Mouse (Mus musculus) retina, postnatal 7 days (tissue): ENCODE results near the gene Cers1.

Experiments
- DNase-seq: peaks from one replicate; pipeline ENCODE4 v3.0.0-alpha.2; 2012; ENCODE audit warnings: low read depth, low spot score

Gene Cers1

GRCm38 (mm10) chr8:70315624-70316510, at the start of gene Cers1:
Gene Cers1, plus strand, starts transcription at chr8:70315775.
- DNase-seq: no peak

DNA sequence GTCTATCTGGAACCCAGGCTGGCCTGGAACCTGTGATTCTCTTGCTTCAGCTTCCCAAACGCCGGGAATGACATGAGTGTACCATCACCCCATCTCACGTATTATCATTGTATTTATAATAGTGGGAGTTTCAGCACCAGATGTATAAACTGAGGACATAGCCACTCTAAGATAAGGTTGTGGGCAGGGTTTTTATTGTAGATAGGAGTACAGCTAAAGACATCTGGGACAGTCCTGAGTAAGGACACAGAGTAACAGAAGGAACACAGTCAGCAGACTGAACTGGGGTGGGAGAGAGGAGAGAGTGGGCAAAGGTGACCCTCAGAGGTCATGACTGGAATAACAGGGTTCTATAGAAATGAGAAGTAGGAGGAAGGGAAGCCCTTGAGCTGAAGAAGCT, 47.9 kb upstream of the Cers1 start:
- no peak for DNase-seq

GRCm38 (mm10) chr8:70268311-70268710, 47.3 kb upstream of the Cers1 start:
- no peak for DNase-seq

- no peak for DNase-seq
Observed at GRCm38 (mm10) chr8:70268799-70269565, 46.6 kb upstream of the Cers1 start.

DNA sequence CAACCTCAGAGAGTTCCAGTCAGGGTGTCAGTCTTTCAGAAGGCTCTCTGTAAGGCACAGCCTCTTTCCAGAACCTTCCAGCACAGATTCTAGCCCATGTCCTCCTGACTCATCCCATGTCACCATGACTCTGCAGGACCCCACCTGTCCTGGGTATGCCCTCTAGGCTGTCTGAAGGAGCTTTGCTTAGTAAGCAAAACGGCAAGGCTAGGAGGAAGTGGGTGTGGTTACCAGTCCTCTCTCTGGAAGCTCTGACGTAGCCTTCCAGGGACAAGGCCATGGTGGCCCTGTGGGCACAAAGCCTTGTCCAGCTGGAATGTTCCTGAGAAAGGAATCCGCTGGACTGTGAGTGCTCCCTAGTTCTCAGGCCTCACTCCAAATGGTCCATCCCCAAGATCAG, 42.6 kb upstream of the Cers1 start:
- no peak for DNase-seq

DNA sequence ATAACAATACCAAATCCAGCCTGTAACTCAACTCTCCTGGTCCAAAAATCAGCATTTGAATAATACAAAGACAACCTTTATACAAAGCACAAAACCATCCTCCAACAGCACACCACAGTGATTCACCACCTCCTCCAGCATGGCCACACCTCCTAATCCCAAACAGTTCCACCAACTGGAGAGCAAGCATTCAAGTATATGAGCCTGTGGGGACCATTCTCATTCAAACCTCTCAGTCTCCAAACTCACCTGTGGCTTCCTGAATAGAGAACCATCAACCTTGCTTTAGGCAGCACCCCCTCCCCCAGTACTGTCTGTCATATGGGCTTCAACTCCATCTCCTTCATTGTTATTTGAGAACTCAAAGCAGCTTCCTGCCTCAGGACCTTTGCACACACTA, 41.2 kb upstream of the Cers1 start:
- DNase-seq: no peak

DNA sequence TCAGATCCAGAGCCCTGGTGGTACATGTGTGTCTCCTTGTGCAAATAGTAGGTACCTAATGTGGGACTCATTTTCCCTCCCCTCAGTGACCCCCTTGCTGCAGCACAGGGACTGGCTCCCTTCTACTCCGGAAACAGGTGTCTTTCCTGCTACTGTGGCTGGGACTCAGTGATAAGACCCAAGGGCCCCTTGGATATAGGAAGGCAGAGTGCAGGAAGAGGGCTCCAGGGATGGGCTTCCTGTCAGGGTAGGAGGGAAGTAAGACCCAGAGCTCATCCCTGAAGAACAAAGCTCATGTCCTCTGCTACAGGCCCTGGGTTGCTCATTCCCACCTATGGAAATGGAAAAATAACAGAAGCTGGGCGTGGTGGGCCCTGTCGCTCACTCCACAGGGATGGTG, 39.1 kb upstream of the Cers1 start:
- no peak for DNase-seq

DNA sequence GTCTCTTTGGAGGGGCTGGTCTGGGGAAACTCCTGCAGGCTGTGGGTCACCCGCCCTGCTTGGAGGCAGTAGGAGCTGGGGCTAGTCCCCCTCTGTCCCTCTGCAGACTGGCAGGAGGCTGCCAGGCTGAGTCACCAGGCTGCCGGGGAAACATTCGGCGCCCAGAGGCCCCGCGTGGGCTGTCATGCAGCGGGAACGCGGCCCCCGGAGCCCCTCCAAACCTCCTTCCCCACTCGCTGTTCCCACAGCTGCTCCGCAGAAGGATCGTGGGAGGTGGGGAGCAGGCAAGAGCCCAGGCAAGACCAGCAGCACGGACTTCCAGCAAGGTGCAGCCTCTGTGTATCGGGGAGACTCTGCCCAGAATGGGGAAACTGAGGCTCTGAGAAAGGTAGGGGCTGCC, 37.4 kb upstream of the Cers1 start:
- DNase-seq: no peak

DNA sequence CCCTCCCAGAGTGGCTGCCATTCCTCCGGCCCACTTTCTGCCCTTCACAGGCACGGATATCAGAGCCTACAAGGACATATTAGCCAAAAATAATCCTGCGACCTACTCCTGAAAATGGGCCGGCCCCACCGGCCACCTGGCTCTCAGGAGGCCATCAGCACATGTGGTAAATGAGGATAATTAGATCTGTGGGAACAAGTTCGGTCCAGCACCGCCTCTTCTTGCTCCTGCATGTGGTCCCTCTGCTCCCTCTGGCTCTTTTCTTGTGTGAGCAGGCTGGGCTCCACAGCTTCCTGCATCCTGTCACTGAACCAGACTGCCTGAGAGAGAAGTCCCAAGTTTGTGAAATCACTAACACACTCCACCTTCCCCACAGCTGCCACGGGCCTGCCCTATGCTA, 36.3 kb upstream of the Cers1 start:
- DNase-seq: no peak

DNA sequence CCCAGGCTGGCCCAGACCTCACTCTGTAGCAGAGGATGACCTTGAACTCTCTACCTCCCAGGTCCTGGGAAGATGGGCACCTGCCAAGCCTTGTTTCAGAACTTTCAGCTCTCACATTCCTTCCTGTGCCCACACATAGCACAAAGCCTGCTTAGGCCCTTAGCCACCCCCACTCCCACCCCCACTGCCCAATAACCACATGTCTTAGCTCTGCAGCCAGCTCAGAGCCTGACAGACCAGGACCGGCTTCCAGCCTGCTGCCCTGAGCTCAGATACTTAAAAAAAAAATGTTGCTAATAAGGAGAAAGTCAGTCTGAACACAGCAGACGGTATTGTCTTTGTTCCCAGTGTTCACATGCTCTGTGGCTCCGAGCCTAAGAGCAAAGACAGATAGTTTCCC, 34.6 kb upstream of the Cers1 start:
- no peak for DNase-seq

- peak; percentile 94 for DNase-seq
Observed at GRCm38 (mm10) chr8:70282603-70283135, 32.9 kb upstream of the Cers1 start, which contains the start of gene Homer3. Gene Homer3, plus strand, starts transcription at chr8:70282827.

- DNase-seq: no peak
Observed at GRCm38 (mm10) chr8:70283136-70284077, 32.2 kb upstream of the Cers1 start.

GRCm38 (mm10) chr8:70284421-70284820, 31.2 kb upstream of the Cers1 start:
- no peak for DNase-seq

- no peak for DNase-seq
Observed at GRCm38 (mm10) chr8:70285304-70285703, 30.3 kb upstream of the Cers1 start.

DNA sequence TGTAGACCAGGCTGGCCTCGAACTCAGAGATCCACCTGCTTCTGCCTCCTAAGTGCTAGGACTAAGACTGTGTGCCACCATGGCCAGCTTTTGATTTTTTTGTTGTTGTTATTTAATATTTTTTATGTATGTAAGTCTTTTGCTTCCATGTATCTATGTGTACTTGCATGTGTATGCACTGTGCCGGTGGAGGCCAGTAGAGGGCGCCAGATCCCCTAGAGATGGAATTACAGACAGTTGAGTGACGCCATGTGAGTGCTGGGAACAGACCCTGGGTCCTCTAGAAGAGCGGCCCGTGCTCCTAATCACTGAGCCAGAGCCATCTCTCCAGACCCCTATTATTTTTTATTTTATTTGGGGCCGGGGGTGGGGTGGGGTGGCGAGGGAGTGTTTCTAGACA, 28.8 kb upstream of the Cers1 start:
- DNase-seq: no peak

DNA sequence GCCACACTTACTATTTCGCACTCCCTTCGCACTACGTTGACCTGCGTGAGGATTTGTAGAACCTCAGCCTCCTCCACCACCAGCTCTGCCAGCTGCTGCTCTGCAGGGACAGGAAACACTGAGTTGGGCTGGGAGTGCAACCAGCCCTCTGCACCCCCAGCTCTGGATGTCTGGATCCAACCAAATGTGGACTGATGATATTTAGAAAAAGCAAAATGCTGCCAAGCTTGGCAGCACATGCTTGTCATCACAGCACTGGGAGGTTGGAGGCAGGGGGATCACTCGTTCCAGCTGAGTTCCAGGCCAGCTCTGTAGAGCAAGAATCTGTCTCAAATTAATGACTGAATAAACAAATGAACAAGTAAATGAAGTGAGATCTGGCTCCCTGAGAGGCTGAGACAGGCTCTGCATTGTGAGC, 21.6 kb upstream of the Cers1 start:
- DNase-seq: no peak

DNA sequence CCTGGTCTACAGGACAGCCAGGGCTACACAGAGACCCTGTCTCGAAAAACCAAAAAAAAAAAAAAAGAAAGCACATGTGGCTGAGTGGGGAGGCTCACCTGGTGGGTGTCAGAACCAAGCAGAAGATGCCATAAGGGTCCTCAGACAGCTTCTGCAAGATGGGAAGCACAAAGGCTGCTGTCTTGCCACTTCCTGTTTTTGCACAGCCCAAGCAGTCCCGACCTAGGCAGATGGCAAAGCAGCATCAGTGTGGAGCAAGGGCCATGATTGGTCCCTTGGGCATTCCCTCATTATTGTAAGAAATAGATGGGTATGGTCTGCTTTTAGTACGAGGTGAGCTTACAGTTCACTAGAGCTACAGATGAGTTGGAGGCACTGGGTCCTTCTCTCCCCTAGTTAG, 14.7 kb upstream of the Cers1 start:
- no peak for DNase-seq

- peak; percentile 87 for DNase-seq
Observed at GRCm38 (mm10) chr8:70302358-70302890, 13.2 kb upstream of the Cers1 start, which contains the start of the genes Ddx49 and Cope. Gene Ddx49, minus strand, starts transcription at chr8:70302489. Gene Cope, plus strand, starts transcription at chr8:70302518.

GRCm38 (mm10) chr8:70302901-70303300, 12.7 kb upstream of the Cers1 start:
- no peak for DNase-seq

GRCm38 (mm10) chr8:70309311-70309710, 6.3 kb upstream of the Cers1 start:
- DNase-seq: no peak

DNA sequence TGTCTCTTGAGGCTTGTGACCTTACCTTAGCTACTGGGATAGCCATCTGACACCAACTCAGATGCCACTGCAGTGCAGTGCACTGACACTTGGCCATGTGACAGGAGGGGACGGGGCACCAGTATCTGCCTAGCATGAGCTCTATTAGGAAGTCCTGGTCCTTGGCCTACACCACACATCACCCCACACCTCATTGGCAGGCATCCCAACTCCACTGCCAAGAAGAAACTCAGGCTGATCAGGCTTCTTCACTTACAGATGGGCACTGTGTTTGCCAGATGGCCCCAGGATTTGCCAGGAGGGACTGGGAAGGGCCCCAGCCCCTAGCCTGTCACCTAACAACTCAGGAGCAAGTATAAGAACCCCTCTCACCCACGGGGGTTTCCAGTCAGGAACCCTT, 2.2 kb upstream of the Cers1 start:
- DNase-seq: no peak
